In the genomic region with DNA sequence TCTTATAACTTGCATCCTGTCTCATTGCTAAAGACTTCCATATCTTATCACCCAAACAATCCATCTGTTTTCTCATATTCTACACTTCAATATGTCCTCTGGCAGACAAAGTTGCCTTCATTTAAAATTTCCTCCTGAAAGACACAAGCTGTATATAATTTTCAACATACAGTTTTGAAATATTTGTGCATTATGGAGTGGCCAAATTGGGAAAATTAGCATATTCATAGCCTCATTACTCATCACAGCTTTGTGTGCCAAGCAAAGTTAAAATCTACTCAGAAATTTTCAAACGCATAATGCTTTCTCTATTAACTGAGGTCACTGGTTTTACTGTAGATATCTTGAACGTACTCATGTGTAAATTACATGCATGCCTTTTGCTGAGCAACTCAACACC, we compare ENCODE assay signal across 27 mouse cellular contexts.
"Had no signal": no experiment of that assay in that cellular context is flagged by ENCODE, and none has a peak within 500 bp of the region (broad histone marks: within the 10 kb centered on the region; RNA-seq: fewer than 3 reads in every experiment).

No protein-coding gene starts in this region.

- ATAC-seq: hindbrain, postnatal 0 days; intestine, embryonic 16.5 days; liver, postnatal 0 days had no signal

- H3K9ac ChIP-seq: heart, embryonic 13.5 days; heart, embryonic 15.5 days; hindbrain, embryonic 13.5 days; hindbrain, embryonic 15.5 days; kidney, embryonic 15.5 days; limb, embryonic 12.5 days; liver, embryonic 13.5 days; liver, embryonic 15.5 days; liver, postnatal 0 days had no signal

- H3K4me2 ChIP-seq: heart, embryonic 11.5 days; heart, embryonic 13.5 days; heart, embryonic 15.5 days; hindbrain, embryonic 13.5 days; hindbrain, embryonic 15.5 days; kidney, embryonic 15.5 days; limb, embryonic 12.5 days; liver, embryonic 11.5 days; liver, embryonic 13.5 days; liver, embryonic 15.5 days had no signal

- H3K4me1 ChIP-seq: heart, embryonic 13.5 days; heart, embryonic 15.5 days; hindbrain, embryonic 13.5 days; hindbrain, embryonic 15.5 days; kidney, embryonic 15.5 days; limb, embryonic 10.5 days; limb, embryonic 12.5 days; liver, embryonic 13.5 days; liver, embryonic 15.5 days had no signal

- H3K9me3 ChIP-seq: heart, embryonic 13.5 days; heart, embryonic 15.5 days; hindbrain, embryonic 13.5 days; hindbrain, embryonic 15.5 days; kidney, embryonic 15.5 days; limb, embryonic 10.5 days; limb, embryonic 12.5 days; liver, embryonic 13.5 days; liver, embryonic 15.5 days had no signal

- DNase-seq: gastrocnemius, postnatal 14 days; gastrocnemius, postnatal 36 days; heart, adult 11 months; heart, adult 2 months; heart, postnatal 14 days; heart, postnatal 36 days; kidney, adult 11 months; kidney, adult 2 months; kidney, adult 9 months; kidney, postnatal 25 days; liver; liver, embryonic 13.5 days; liver, postnatal 0 days had no signal

- H3K36me3 ChIP-seq: heart, embryonic 13.5 days; heart, embryonic 15.5 days; hindbrain, embryonic 13.5 days; hindbrain, embryonic 15.5 days; kidney, embryonic 15.5 days; limb, embryonic 10.5 days; limb, embryonic 12.5 days; liver, embryonic 13.5 days; liver, embryonic 15.5 days had no signal

- H3K27me3 ChIP-seq: heart, embryonic 13.5 days; heart, embryonic 15.5 days; hindbrain, embryonic 13.5 days; hindbrain, embryonic 15.5 days; kidney, embryonic 15.5 days; limb, embryonic 12.5 days; liver, embryonic 13.5 days; liver, embryonic 15.5 days had no signal

- H3K4me3 ChIP-seq: heart, adult 2 months; heart, embryonic 13.5 days; heart, embryonic 15.5 days; hindbrain, embryonic 13.5 days; hindbrain, embryonic 15.5 days; kidney, embryonic 15.5 days; left cerebral cortex, adult 2 months; limb, embryonic 10.5 days; limb, embryonic 12.5 days; liver, embryonic 13.5 days; liver, embryonic 15.5 days had no signal

- H3K27ac ChIP-seq: heart, adult 2 months; heart, embryonic 13.5 days; heart, embryonic 15.5 days; hindbrain, embryonic 13.5 days; hindbrain, embryonic 15.5 days; hindbrain, postnatal 0 days; kidney, embryonic 15.5 days; kidney, postnatal 0 days; left cerebral cortex, adult 2 months; limb, embryonic 10.5 days; limb, embryonic 12.5 days; liver, embryonic 13.5 days; liver, embryonic 15.5 days had no signal
